Mouse (Mus musculus) cerebellum, adult 9-11 months (tissue): ENCODE measurements around the gene Gm13697.
"Not testable (repeated sequence)": the region's sequence is repeated elsewhere in the genome, so short reads cannot be mapped to it uniquely, and the experiment has no call there.

ENCODE experiments used
- DNase-seq: peaks from one replicate; pipeline ENCODE4 v3.0.0; 2022

Gm13697 gene

GRCm38 (mm10) chr2:83984443-83984842, at the start of gene Gm13697:
Gene Gm13697, plus strand, starts transcription at chr2:83984743.
- DNase-seq, result not testable (repeated sequence)

GRCm38 (mm10) chr2:83940931-83941361, 43.6 kb upstream of the Gm13697 start, which contains the start of gene Zswim2:
Gene Zswim2, minus strand, starts transcription at chr2:83941228.
- peak; percentile 45 for DNase-seq

GRCm38 (mm10) chr2:83941378-83941777, 43.2 kb upstream of the Gm13697 start:
- DNase-seq, result no peak

GRCm38 (mm10) chr2:83941792-83942191, 42.8 kb upstream of the Gm13697 start:
- no peak for DNase-seq

GRCm38 (mm10) chr2:83955393-83955792, 29.1 kb upstream of the Gm13697 start, which contains the start of gene Gm13698:
Gene Gm13698, plus strand, starts transcription at chr2:83955693.
- DNase-seq, result not testable (repeated sequence)

GRCm38 (mm10) chr2:83961203-83961602, 23.3 kb upstream of the Gm13697 start, which contains the start of gene Gm13693:
Gene Gm13693, plus strand, starts transcription at chr2:83961503.
- not testable (repeated sequence) for DNase-seq

GRCm38 (mm10) chr2:83967013-83967412, 17.5 kb upstream of the Gm13697 start, which contains the start of gene Gm13695:
Gene Gm13695, plus strand, starts transcription at chr2:83967313.
- not testable (repeated sequence) for DNase-seq

GRCm38 (mm10) chr2:83972823-83973222, 11.7 kb upstream of the Gm13697 start, which contains the start of gene Gm13696:
Gene Gm13696, plus strand, starts transcription at chr2:83973123.
- DNase-seq, result not testable (repeated sequence)

- DNase-seq, result not testable (repeated sequence)
These were observed 5.9 kb upstream of the Gm13697 start, which contains the start of gene Gm13694 for GRCm38 (mm10) chr2:83978633-83979032. Gene Gm13694, plus strand, starts transcription at chr2:83978933.

- not testable (repeated sequence) for DNase-seq
These were observed 5.7 kb downstream of the Gm13697 start, which contains the start of gene Gm13691 for GRCm38 (mm10) chr2:83990253-83990652. Gene Gm13691, plus strand, starts transcription at chr2:83990553.

- not testable (repeated sequence) for DNase-seq
These were observed 9.2 kb downstream of the Gm13697 start for GRCm38 (mm10) chr2:83993639-83994255.

GRCm38 (mm10) chr2:83994526-83994925, 10.0 kb downstream of the Gm13697 start:
- DNase-seq, result not testable (repeated sequence)

GRCm38 (mm10) chr2:84008913-84009312, 24.4 kb downstream of the Gm13697 start:
- DNase-seq, result no peak

GRCm38 (mm10) chr2:84009818-84010217, 25.3 kb downstream of the Gm13697 start:
- DNase-seq, result no peak

- no peak for DNase-seq
These were observed 30.0 kb downstream of the Gm13697 start for GRCm38 (mm10) chr2:84014572-84014971.

- DNase-seq, result not testable (repeated sequence)
These were observed 31.7 kb downstream of the Gm13697 start for GRCm38 (mm10) chr2:84016291-84016690.

- DNase-seq, result no peak
These were observed 33.8 kb downstream of the Gm13697 start for GRCm38 (mm10) chr2:84018330-84018729.

- DNase-seq, result no peak
These were observed 35.2 kb downstream of the Gm13697 start for GRCm38 (mm10) chr2:84019519-84020305.

GRCm38 (mm10) chr2:84021930-84022329, 37.4 kb downstream of the Gm13697 start:
- no peak for DNase-seq

GRCm38 (mm10) chr2:84022905-84023304, 38.4 kb downstream of the Gm13697 start:
- DNase-seq, result no peak

- DNase-seq, result no peak
These were observed 38.8 kb downstream of the Gm13697 start for GRCm38 (mm10) chr2:84023319-84023718.

GRCm38 (mm10) chr2:84025217-84025616, 40.7 kb downstream of the Gm13697 start:
- no peak for DNase-seq

- no peak for DNase-seq
These were observed 48.0 kb downstream of the Gm13697 start for GRCm38 (mm10) chr2:84032505-84032904.
